Mouse (Mus musculus): ENCODE measurements around the gene Uso1. TPM values are rescaled to one million over a fixed set of nuclear protein-coding genes. Genes with fewer than 3 reads are reported as not detected.

Gene Uso1
- polyA plus RNA-seq, 1 experiment from 2014 or later = 26.7 TPM

DNA sequence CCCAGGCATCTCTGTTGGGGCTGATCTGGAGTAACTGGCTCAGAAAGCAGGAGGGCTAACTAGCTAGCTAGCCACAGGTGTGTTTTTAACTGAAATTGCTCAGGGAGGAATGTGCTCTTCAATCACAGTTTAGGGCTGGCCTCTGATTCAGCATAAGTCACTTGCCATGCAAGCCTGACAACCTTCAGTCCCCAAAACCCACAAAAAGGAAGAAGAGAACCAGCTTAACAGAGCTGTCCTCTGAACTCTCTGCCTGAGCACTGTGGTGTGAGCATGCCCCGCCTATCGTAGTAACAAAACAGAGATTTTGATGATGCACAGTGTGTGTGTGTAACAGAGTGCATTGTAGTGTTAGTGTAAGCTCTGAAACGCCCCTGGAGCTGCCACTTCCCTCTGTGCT lies 4.7 kb downstream of the Uso1 start:
- H3K9me3 ChIP-seq (replicated peaks; ENCODE audit: control insufficient read depth, low read length) = no peaks in the 10 kb centered on the region
- no peak overlapping the region for H3K9ac ChIP-seq (ENCODE audit: low read depth, low read length)
- 95% methylated on average over 3 of the region's 3 CpGs for WGBS (ENCODE audit: insufficient replicate concordance)
- peaks cover 26% of the 10 kb centered on the region for H3K4me1 ChIP-seq (ENCODE audit: control insufficient read depth, insufficient read depth, low read length)
- H3K4me3 ChIP-seq (ENCODE audit: low read depth, low read length) = no peak overlapping the region
- no peaks in the 10 kb centered on the region for H3K27me3 ChIP-seq (ENCODE audit: control insufficient read depth, insufficient read depth, low read length)
- no peak overlapping the region for H3K4me2 ChIP-seq
- no peaks in the 10 kb centered on the region for H3K36me3 ChIP-seq (ENCODE audit: control insufficient read depth, insufficient read depth, low read length)
- no peak for ATAC-seq (replicated peaks; ENCODE audit: insufficient number of reproducible peaks, low FRiP score, low TSS enrichment)
- no peak overlapping the region for H3K27ac ChIP-seq (ENCODE audit: low read depth, low read length)

DNA sequence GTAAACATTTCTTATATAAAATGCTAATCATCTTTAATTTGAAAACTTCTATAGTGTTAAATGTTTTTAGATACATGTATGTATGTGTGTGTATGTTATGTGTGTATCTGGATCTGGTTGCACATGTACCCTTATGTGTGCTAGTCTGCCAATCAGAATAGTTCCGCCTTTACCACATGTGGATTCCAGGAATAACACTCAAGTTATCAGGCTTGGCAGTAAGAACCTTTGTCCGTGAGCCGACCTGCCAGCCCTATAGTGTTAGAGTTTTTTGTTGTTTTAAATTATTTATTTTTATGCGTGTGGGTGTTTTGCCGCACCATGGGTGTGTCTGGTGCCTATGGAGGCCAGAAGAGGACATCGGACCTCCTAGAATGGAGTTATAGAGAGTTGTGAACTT lies 5.9 kb downstream of the Uso1 start:
- Histone ChIP-seq H3K27me3 (ENCODE audit: control insufficient read depth, insufficient read depth, low read length) (no peaks in the 10 kb centered on the region), H3K27ac (ENCODE audit: low read depth, low read length) (no peak overlapping the region)

DNA sequence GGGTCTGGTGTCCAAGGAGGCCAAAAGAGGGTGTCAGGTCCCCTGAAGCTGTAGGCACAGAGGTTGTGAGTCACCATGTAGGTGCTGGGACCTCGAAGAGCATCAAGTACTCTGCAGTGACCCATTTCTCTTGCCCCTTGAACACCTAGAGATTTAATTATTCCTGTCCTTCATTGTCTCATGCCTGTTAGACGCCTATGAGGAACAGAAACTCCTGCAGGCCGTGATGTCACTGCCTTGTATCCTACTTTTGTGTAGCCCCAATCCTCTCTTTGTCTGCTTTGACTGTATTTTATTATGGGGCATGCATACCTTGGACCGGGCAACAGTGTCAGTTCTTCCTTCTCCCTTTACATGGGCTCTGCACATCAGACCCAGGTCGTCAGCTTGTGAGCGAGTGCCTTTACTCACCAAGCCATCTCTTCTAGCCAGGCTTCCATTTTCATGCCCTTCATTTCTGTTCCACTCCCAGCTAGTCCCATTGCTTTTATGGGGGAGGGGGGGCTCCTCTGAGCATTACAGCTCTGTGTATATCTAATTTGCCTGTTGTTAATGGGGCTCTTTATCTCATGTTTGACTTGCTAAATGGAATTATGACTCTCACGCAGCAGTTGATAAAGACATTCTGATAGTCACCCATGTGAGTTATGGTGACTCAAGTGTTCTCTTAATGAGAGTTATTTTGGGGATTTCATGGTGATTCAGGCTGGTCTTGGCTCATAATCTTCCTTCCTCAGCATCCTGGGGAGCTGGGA lies 7.4 kb downstream of the Uso1 start:
- H3K9ac ChIP-seq (ENCODE audit: low read depth, low read length) = no peak overlapping the region
- H3K27ac ChIP-seq (ENCODE audit: low read depth, low read length) = no peak overlapping the region
- H3K27me3 ChIP-seq (ENCODE audit: control insufficient read depth, insufficient read depth, low read length) = no peaks in the 10 kb centered on the region
- ATAC-seq (replicated peaks; ENCODE audit: insufficient number of reproducible peaks, low FRiP score, low TSS enrichment) = no peak
- no peak overlapping the region for H3K4me2 ChIP-seq
- no peak overlapping the region for H3K4me3 ChIP-seq (ENCODE audit: low read depth, low read length)
- H3K9me3 ChIP-seq (replicated peaks; ENCODE audit: control insufficient read depth, low read length) = no peaks in the 10 kb centered on the region
- no peaks in the 10 kb centered on the region for H3K36me3 ChIP-seq (ENCODE audit: control insufficient read depth, insufficient read depth, low read length)
- H3K4me1 ChIP-seq (ENCODE audit: control insufficient read depth, insufficient read depth, low read length) = peaks cover 13% of the 10 kb centered on the region
- 85% methylated on average over 7 of the region's 7 CpGs for WGBS (ENCODE audit: insufficient replicate concordance)

More for the DNA sequence above, 5.9 kb downstream of the Uso1 start:
- ATAC-seq (replicated peaks; ENCODE audit: insufficient number of reproducible peaks, low FRiP score, low TSS enrichment) = no peak
- H3K4me1 ChIP-seq (ENCODE audit: control insufficient read depth, insufficient read depth, low read length) = peaks cover 26% of the 10 kb centered on the region
- no peaks in the 10 kb centered on the region for H3K36me3 ChIP-seq (ENCODE audit: control insufficient read depth, insufficient read depth, low read length)
- 77% methylated on average over 6 of the region's 6 CpGs for WGBS (ENCODE audit: insufficient replicate concordance)
- no peak overlapping the region for H3K4me2 ChIP-seq
- no peak overlapping the region for H3K4me3 ChIP-seq (ENCODE audit: low read depth, low read length)
- no peaks in the 10 kb centered on the region for H3K9me3 ChIP-seq (replicated peaks; ENCODE audit: control insufficient read depth, low read length)
- no peak overlapping the region for H3K9ac ChIP-seq (ENCODE audit: low read depth, low read length)

DNA sequence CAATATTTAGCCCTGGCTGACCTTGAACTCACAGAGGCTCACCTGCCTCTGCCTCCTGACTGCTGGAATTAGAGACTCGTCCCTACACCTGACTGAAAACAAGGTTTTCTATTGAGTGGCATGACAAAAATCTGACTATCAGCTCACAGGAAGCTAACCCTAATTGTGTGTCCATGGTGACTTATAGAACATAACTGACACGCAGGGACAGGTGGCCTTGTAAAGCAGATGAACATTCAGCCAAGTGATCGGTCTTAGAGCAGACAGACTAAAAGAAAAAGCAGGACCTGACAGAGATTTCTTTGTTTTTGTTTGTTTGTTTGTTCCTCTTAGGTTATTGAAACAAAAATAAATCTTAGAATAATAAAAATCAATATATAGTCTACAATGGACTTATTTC lies 10.5 kb downstream of the Uso1 start:
- ATAC-seq (replicated peaks; ENCODE audit: insufficient number of reproducible peaks, low FRiP score, low TSS enrichment) = no peak
- no peak overlapping the region for H3K27ac ChIP-seq (ENCODE audit: low read depth, low read length)
- H3K27me3 ChIP-seq (ENCODE audit: control insufficient read depth, insufficient read depth, low read length) = no peaks in the 10 kb centered on the region
- peaks cover 11% of the 10 kb centered on the region for H3K4me1 ChIP-seq (ENCODE audit: control insufficient read depth, insufficient read depth, low read length)
- H3K4me3 ChIP-seq (ENCODE audit: low read depth, low read length) = no peak overlapping the region
- WGBS (ENCODE audit: insufficient replicate concordance) = 89% methylated on average over 3 of the region's 3 CpGs
- H3K4me2 ChIP-seq = no peak overlapping the region
- H3K9me3 ChIP-seq (replicated peaks; ENCODE audit: control insufficient read depth, low read length) = no peaks in the 10 kb centered on the region
- H3K36me3 ChIP-seq (ENCODE audit: control insufficient read depth, insufficient read depth, low read length) = peaks cover 7% of the 10 kb centered on the region
- H3K9ac ChIP-seq (ENCODE audit: low read depth, low read length) = no peak overlapping the region

DNA sequence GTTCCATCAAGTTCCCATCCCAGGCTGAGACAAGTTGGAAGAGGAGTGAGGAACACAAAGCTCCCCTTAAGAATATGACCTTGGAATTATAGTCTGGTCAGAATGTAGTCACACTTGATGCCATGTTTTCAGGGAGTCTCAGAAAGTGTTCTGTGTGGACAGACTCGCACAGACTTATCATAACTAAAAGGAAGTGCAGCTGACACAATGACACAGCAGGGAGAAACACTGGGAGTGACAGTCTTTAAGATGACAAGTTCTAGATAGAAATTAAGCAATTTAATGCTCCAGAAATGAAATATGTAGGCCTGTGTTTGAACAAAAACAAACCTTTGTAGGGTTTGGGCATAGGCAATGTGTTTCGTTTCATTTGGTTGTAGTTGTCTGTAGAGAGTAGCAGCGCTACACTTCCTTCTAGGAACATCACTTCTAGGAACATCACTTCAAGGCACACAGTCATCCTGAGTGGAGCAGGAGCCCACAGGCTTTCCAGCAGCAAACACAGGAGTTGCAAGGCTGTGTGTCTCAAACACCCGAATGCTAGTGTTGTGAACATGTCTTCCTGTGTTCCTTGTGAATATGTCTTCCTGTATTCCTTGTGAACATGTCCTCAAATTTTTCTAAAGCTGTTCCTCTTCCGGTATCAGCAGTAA lies 11.7 kb downstream of the Uso1 start:
- H3K4me3 ChIP-seq (ENCODE audit: low read depth, low read length) = no peak overlapping the region
- 78% methylated on average over 5 of the region's 5 CpGs for WGBS (ENCODE audit: insufficient replicate concordance)
- H3K27me3 ChIP-seq (ENCODE audit: control insufficient read depth, insufficient read depth, low read length) = no peaks in the 10 kb centered on the region
- peaks cover 10% of the 10 kb centered on the region for H3K36me3 ChIP-seq (ENCODE audit: control insufficient read depth, insufficient read depth, low read length)
- no peaks in the 10 kb centered on the region for H3K9me3 ChIP-seq (replicated peaks; ENCODE audit: control insufficient read depth, low read length)
- H3K4me1 ChIP-seq (ENCODE audit: control insufficient read depth, insufficient read depth, low read length) = peaks cover 6% of the 10 kb centered on the region
- no peak overlapping the region for H3K27ac ChIP-seq (ENCODE audit: low read depth, low read length)
- no peak overlapping the region for H3K4me2 ChIP-seq
- H3K9ac ChIP-seq (ENCODE audit: low read depth, low read length) = no peak overlapping the region
- no peak for ATAC-seq (replicated peaks; ENCODE audit: insufficient number of reproducible peaks, low FRiP score, low TSS enrichment)

DNA sequence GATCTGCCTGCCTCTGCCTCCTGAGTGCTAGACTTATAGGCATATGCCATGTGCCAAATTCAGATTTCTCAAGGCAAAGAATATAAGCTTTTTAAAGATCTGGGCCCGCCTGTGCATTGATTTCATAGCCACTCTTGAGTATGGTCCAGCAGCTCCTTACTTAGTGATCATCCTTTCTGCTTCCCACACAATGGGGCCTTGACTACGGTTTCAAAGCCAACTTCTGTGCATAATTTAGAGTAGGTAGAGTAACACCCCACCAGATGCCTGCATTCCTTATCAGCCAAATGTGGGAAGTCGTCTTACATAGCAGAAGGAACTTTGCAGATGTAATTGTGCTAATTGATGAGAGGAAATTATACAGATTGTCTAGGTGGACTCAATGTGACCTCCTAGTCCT lies 17.1 kb downstream of the Uso1 start:
- Histone ChIP-seq H3K4me1 (ENCODE audit: control insufficient read depth, insufficient read depth, low read length) (no peaks in the 10 kb centered on the region), H3K9me3 (replicated peaks; ENCODE audit: control insufficient read depth, low read length) (no peaks in the 10 kb centered on the region), H3K9ac (ENCODE audit: low read depth, low read length) (no peak overlapping the region), H3K27me3 (ENCODE audit: control insufficient read depth, insufficient read depth, low read length) (no peaks in the 10 kb centered on the region), H3K4me2 (no peak overlapping the region), H3K27ac (ENCODE audit: low read depth, low read length) (no peak overlapping the region), H3K4me3 (ENCODE audit: low read depth, low read length) (no peak overlapping the region), H3K36me3 (ENCODE audit: control insufficient read depth, insufficient read depth, low read length) (peaks cover 16% of the 10 kb centered on the region)
- no peak for ATAC-seq (replicated peaks; ENCODE audit: insufficient number of reproducible peaks, low FRiP score, low TSS enrichment)
- 83% methylated on average over 3 of the region's 3 CpGs for WGBS (ENCODE audit: insufficient replicate concordance)

DNA sequence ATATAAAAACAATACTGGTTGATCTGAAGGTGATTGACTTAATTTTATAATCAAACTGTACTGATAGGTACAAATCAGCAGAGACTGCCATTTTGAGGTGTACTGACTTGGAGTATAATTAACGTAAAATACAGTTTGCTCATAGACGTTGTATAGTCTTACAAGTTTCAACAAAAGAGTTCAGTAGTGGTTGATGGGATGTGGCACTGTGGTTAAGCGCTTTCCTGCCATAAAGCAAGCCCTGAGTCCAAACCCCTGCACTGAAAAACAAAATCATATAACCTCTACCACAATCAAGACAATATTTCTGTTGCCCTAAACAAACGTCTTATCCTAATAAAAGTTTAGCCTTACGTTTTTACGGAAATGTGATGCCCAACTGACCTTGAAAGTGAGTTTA lies 28.2 kb downstream of the Uso1 start:
- no peaks in the 10 kb centered on the region for H3K4me1 ChIP-seq (ENCODE audit: control insufficient read depth, insufficient read depth, low read length)
- no peak overlapping the region for H3K4me3 ChIP-seq (ENCODE audit: low read depth, low read length)
- no peak overlapping the region for H3K4me2 ChIP-seq
- WGBS (ENCODE audit: insufficient replicate concordance) = 89% methylated on average over 6 of the region's 6 CpGs
- no peaks in the 10 kb centered on the region for H3K27me3 ChIP-seq (ENCODE audit: control insufficient read depth, insufficient read depth, low read length)
- no peak for ATAC-seq (replicated peaks; ENCODE audit: insufficient number of reproducible peaks, low FRiP score, low TSS enrichment)
- peaks cover 2% of the 10 kb centered on the region for H3K36me3 ChIP-seq (ENCODE audit: control insufficient read depth, insufficient read depth, low read length)
- no peaks in the 10 kb centered on the region for H3K9me3 ChIP-seq (replicated peaks; ENCODE audit: control insufficient read depth, low read length)
- no peak overlapping the region for H3K27ac ChIP-seq (ENCODE audit: low read depth, low read length)
- no peak overlapping the region for H3K9ac ChIP-seq (ENCODE audit: low read depth, low read length)

DNA sequence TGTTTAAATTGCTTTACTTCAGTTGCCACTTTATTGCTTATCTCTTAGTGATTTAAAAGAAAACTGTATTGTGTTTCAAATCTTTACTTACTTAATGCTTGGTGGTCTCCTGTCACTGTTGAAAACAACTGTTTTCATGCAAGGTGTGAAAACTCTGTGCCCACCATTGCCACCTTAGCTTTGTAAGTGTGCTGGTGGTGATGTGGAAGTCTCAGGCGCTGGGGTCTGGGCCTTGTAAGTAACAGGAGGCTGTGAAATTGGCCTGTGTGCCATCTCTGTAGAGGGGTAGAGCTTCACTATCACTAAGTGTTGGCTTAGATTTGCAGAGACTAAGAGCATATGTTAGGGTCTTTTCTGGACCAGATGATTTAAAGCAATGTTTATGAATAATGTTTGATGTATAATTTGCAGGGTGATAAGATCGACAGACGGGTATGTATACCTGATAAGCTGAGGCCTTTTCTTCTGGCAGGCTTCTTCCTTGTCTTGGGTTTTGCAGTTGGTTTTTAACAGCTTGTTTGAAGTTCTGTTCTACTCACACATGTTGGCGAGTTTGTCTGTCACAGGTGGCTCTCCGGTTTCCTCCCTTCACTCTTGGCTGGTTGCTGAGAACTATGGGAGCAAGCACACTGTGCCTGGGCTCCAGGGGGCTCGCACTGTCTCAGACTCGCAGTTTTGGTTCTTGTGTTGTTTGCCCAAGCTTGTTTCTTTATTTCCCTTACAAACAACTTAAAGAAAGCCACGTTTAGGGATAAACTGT lies 45.5 kb downstream of the Uso1 start:
- no peaks in the 10 kb centered on the region for H3K4me1 ChIP-seq (ENCODE audit: control insufficient read depth, insufficient read depth, low read length)
- WGBS (ENCODE audit: insufficient replicate concordance) = 75% methylated on average over 8 of the region's 8 CpGs
- no peak overlapping the region for H3K27ac ChIP-seq (ENCODE audit: low read depth, low read length)
- H3K27me3 ChIP-seq (ENCODE audit: control insufficient read depth, insufficient read depth, low read length) = no peaks in the 10 kb centered on the region
- H3K4me2 ChIP-seq = no peak overlapping the region
- H3K9me3 ChIP-seq (replicated peaks; ENCODE audit: control insufficient read depth, low read length) = no peaks in the 10 kb centered on the region
- H3K9ac ChIP-seq (ENCODE audit: low read depth, low read length) = no peak overlapping the region
- peaks cover 31% of the 10 kb centered on the region for H3K36me3 ChIP-seq (ENCODE audit: control insufficient read depth, insufficient read depth, low read length)
- H3K4me3 ChIP-seq (ENCODE audit: low read depth, low read length) = no peak overlapping the region
- no peak for ATAC-seq (replicated peaks; ENCODE audit: insufficient number of reproducible peaks, low FRiP score, low TSS enrichment)

All from heart, embryonic 11.5 days (tissue).